Mouse (Mus musculus): ENCODE measurements at regions not wholly inside any gene's neighbourhood (a gene's known extent, or its start where the extent isn't known, plus 50 kb on each side); places are given as distances from the start of the nearest gene placed in this dataset.

GRCm38 (mm10) chr13:16641611-16642449, 630.2 kb downstream of the Inhba start:
- DNase-seq (ENCODE audit: low read depth, low spot score) = no peak
- H3K27me3 ChIP-seq (ENCODE audit: control insufficient read depth, insufficient read depth, low read length, poor library complexity, severe bottlenecking) = no peaks in the 10 kb centered on the region
- H3K36me3 ChIP-seq (ENCODE audit: control insufficient read depth, insufficient read depth, low read length, poor library complexity, severe bottlenecking) = no peaks in the 10 kb centered on the region

- DNase-seq (ENCODE audit: low read depth, low spot score) = no peak
- H3K36me3 ChIP-seq (ENCODE audit: control insufficient read depth, insufficient read depth, low read length, poor library complexity, severe bottlenecking) = no peaks in the 10 kb centered on the region
These were observed 630.9 kb downstream of the Inhba start for GRCm38 (mm10) chr13:16642450-16642994.

GRCm38 (mm10) chr13:16645311-16645710, 633.7 kb downstream of the Inhba start:
- no peaks in the 10 kb centered on the region for H3K27me3 ChIP-seq (ENCODE audit: control insufficient read depth, insufficient read depth, low read length, poor library complexity, severe bottlenecking)
- no peak for DNase-seq (ENCODE audit: low read depth, low spot score)
- H3K36me3 ChIP-seq (ENCODE audit: control insufficient read depth, insufficient read depth, low read length, poor library complexity, severe bottlenecking) = no peaks in the 10 kb centered on the region

More at GRCm38 (mm10) chr13:16642450-16642994, 630.9 kb downstream of the Inhba start:
- H3K27me3 ChIP-seq (ENCODE audit: control insufficient read depth, insufficient read depth, low read length, poor library complexity, severe bottlenecking) = no peaks in the 10 kb centered on the region

- DNase-seq (ENCODE audit: low read depth, low spot score) = no peak
- H3K36me3 ChIP-seq (ENCODE audit: control insufficient read depth, insufficient read depth, low read length, poor library complexity, severe bottlenecking) = no peaks in the 10 kb centered on the region
These were observed 634.4 kb downstream of the Inhba start for GRCm38 (mm10) chr13:16646056-16646455.

GRCm38 (mm10) chr13:16646649-16647048, 635.0 kb downstream of the Inhba start:
- no peak for DNase-seq (ENCODE audit: low read depth, low spot score)

More at GRCm38 (mm10) chr13:16646056-16646455, 634.4 kb downstream of the Inhba start:
- no peaks in the 10 kb centered on the region for H3K27me3 ChIP-seq (ENCODE audit: control insufficient read depth, insufficient read depth, low read length, poor library complexity, severe bottlenecking)

GRCm38 (mm10) chr13:16656110-16656509, 644.5 kb downstream of the Inhba start:
- Histone ChIP-seq H3K36me3 (ENCODE audit: control insufficient read depth, insufficient read depth, low read length, poor library complexity, severe bottlenecking) (no peaks in the 10 kb centered on the region), H3K27me3 (ENCODE audit: control insufficient read depth, insufficient read depth, low read length, poor library complexity, severe bottlenecking) (no peaks in the 10 kb centered on the region)
- DNase-seq (ENCODE audit: low read depth, low spot score) = no peak

More at GRCm38 (mm10) chr13:16646649-16647048, 635.0 kb downstream of the Inhba start:
- no peaks in the 10 kb centered on the region for H3K36me3 ChIP-seq (ENCODE audit: control insufficient read depth, insufficient read depth, low read length, poor library complexity, severe bottlenecking)
- H3K27me3 ChIP-seq (ENCODE audit: control insufficient read depth, insufficient read depth, low read length, poor library complexity, severe bottlenecking) = no peaks in the 10 kb centered on the region

GRCm38 (mm10) chr13:16659894-16660293, 648.2 kb downstream of the Inhba start:
- no peak for DNase-seq (ENCODE audit: low read depth, low spot score)
- no peaks in the 10 kb centered on the region for H3K27me3 ChIP-seq (ENCODE audit: control insufficient read depth, insufficient read depth, low read length, poor library complexity, severe bottlenecking)
- no peaks in the 10 kb centered on the region for H3K36me3 ChIP-seq (ENCODE audit: control insufficient read depth, insufficient read depth, low read length, poor library complexity, severe bottlenecking)

GRCm38 (mm10) chr13:16668652-16669051, 657.0 kb downstream of the Inhba start:
- no peaks in the 10 kb centered on the region for H3K27me3 ChIP-seq (ENCODE audit: control insufficient read depth, insufficient read depth, low read length, poor library complexity, severe bottlenecking)
- H3K36me3 ChIP-seq (ENCODE audit: control insufficient read depth, insufficient read depth, low read length, poor library complexity, severe bottlenecking) = no peaks in the 10 kb centered on the region

GRCm38 (mm10) chr13:16669281-16669680, 657.6 kb downstream of the Inhba start:
- DNase-seq (ENCODE audit: low read depth, low spot score) = no peak
- Histone ChIP-seq H3K27me3 (ENCODE audit: control insufficient read depth, insufficient read depth, low read length, poor library complexity, severe bottlenecking) (no peaks in the 10 kb centered on the region), H3K36me3 (ENCODE audit: control insufficient read depth, insufficient read depth, low read length, poor library complexity, severe bottlenecking) (no peaks in the 10 kb centered on the region)

More at GRCm38 (mm10) chr13:16668652-16669051, 657.0 kb downstream of the Inhba start:
- DNase-seq (ENCODE audit: low read depth, low spot score) = no peak

- Histone ChIP-seq H3K36me3 (ENCODE audit: control insufficient read depth, insufficient read depth, low read length, poor library complexity, severe bottlenecking) (no peaks in the 10 kb centered on the region), H3K27me3 (ENCODE audit: control insufficient read depth, insufficient read depth, low read length, poor library complexity, severe bottlenecking) (no peaks in the 10 kb centered on the region)
- no peak for DNase-seq (ENCODE audit: low read depth, low spot score)
These were observed 658.5 kb downstream of the Inhba start for GRCm38 (mm10) chr13:16670047-16670733.

- Histone ChIP-seq H3K36me3 (ENCODE audit: control insufficient read depth, insufficient read depth, low read length, poor library complexity, severe bottlenecking) (no peaks in the 10 kb centered on the region), H3K27me3 (ENCODE audit: control insufficient read depth, insufficient read depth, low read length, poor library complexity, severe bottlenecking) (no peaks in the 10 kb centered on the region)
- no peak for DNase-seq (ENCODE audit: low read depth, low spot score)
These were observed 659.1 kb downstream of the Inhba start for GRCm38 (mm10) chr13:16670736-16671135.

- Histone ChIP-seq H3K27me3 (ENCODE audit: control insufficient read depth, insufficient read depth, low read length, poor library complexity, severe bottlenecking) (no peaks in the 10 kb centered on the region), H3K36me3 (ENCODE audit: control insufficient read depth, insufficient read depth, low read length, poor library complexity, severe bottlenecking) (no peaks in the 10 kb centered on the region)
- DNase-seq (ENCODE audit: low read depth, low spot score) = no peak
These were observed 665.2 kb downstream of the Inhba start for GRCm38 (mm10) chr13:16676873-16677272.

- Histone ChIP-seq H3K27me3 (ENCODE audit: control insufficient read depth, insufficient read depth, low read length, poor library complexity, severe bottlenecking) (no peaks in the 10 kb centered on the region), H3K36me3 (ENCODE audit: control insufficient read depth, insufficient read depth, low read length, poor library complexity, severe bottlenecking) (no peaks in the 10 kb centered on the region)
- DNase-seq (ENCODE audit: low read depth, low spot score) = no peak
These were observed 666.8 kb downstream of the Inhba start for GRCm38 (mm10) chr13:16678246-16679024.

GRCm38 (mm10) chr13:16694201-16694600, 682.5 kb downstream of the Inhba start:
- H3K36me3 ChIP-seq (ENCODE audit: control insufficient read depth, insufficient read depth, low read length, poor library complexity, severe bottlenecking) = no peaks in the 10 kb centered on the region
- DNase-seq (ENCODE audit: low read depth, low spot score) = no peak
- no peaks in the 10 kb centered on the region; the same call in 1 of the 2 replicates for H3K27me3 ChIP-seq (ENCODE audit: control insufficient read depth, insufficient read depth, low read length, poor library complexity, severe bottlenecking)

Measured in splenic B cell, adult 2 months (primary cell).